Mouse (Mus musculus) kidney, embryonic 16.5 days (tissue): ENCODE measurements around the gene Hsd17b14. TPM values are rescaled to one million over a fixed set of nuclear protein-coding genes. Genes with fewer than 3 reads are reported as not detected.

ENCODE experiments used
- ATAC-seq: fragments of 200-750 bp; cut with Nextera tagmentation; 2 replicates; pipeline ENCODE4 v1.8.0; 2017; ENCODE audit warnings: moderate TSS enrichment; ENCODE audit not compliant: low FRiP score, low TSS enrichment
- H3K27ac ChIP-seq: fragments of 300-500 bp; sonication (generic); 2 replicates; pipeline ENCODE4 v1.5.1; 2014; ENCODE audit warnings: low read length
- H3K27me3 ChIP-seq: fragments of 300-500 bp; sonication (generic); 2 replicates; pipeline ENCODE4 v1.6.1; 2014; ENCODE audit warnings: low read length, control low read depth, mixed read lengths; ENCODE audit not compliant: insufficient read depth
- H3K36me3 ChIP-seq: fragments of 300-500 bp; sonication (generic); 2 replicates; pipeline ENCODE4 v1.6.1; 2014; ENCODE audit warnings: low read length, control low read depth, mixed read lengths; ENCODE audit not compliant: insufficient read depth
- H3K4me1 ChIP-seq: fragments of 300-500 bp; sonication (generic); 2 replicates; pipeline ENCODE4 v1.6.1; 2014; ENCODE audit warnings: low read length, control low read depth, mixed read lengths; ENCODE audit not compliant: insufficient read depth
- H3K4me2 ChIP-seq: fragments of 300-500 bp; sonication (generic); replicated peaks from 2 replicates; pipeline ENCODE4 v1.6.1; 2014; ENCODE audit warnings: low read depth, low read length
- H3K4me3 ChIP-seq: fragments of 300-500 bp; sonication (generic); 2 replicates; pipeline ENCODE4 v1.5.1; 2014; ENCODE audit warnings: mild to moderate bottlenecking, low read length
- H3K9ac ChIP-seq: fragments of 300-500 bp; sonication (generic); replicated peaks from 2 replicates; pipeline ENCODE4 v1.6.1; 2014; ENCODE audit warnings: low read length
- H3K9me3 ChIP-seq: fragments of 300-500 bp; sonication (generic); 2 replicates; pipeline ENCODE4 v1.6.1; 2016; ENCODE audit warnings: low read length, control low read depth
- WGBS: fragments of 180-500 bp; shearing (Covaris S2); extraction: QIAGEN DNeasy Blood & Tissue Kit; methylation state at CpG from one replicate; pipeline ENCODE4 v1.1.7; 2014; 5-methylcytosine and 5-hydroxymethylcytosine counted together
- polyA plus RNA-seq: library from polyadenylated mRNA; unstranded; fragments of >200 nt; fragmentation: Nextera tagmentation; extraction: Ambion mirVana; gene quantifications from 2 replicates; pipeline ENCODE4 v1.2.1, GENCODE M21; 2015

Gene Hsd17b14
- polyA plus RNA-seq, 1 experiment from 2014 or later = 13.5 TPM

GRCm38 (mm10) chr7:45595176-45595575 is 40.5 kb downstream of the Hsd17b14 start:
- Histone ChIP-seq H3K4me3 (no peak overlapping the region), H3K27ac (no peak overlapping the region), H3K36me3 (no peaks in the 10 kb centered on the region), H3K4me2 (no peak overlapping the region), H3K9me3 (no peaks in the 10 kb centered on the region), H3K9ac (no peak overlapping the region), H3K4me1 (no peaks in the 10 kb centered on the region), H3K27me3 (no peaks in the 10 kb centered on the region)
- whole genome bisulfite sequencing = 80% methylated on average over 4 of the region's 4 CpGs
- ATAC-seq = no peak

- no peaks in the 10 kb centered on the region for H3K4me1 ChIP-seq
- H3K4me3 ChIP-seq = no peak overlapping the region
- H3K27ac ChIP-seq = no peak overlapping the region
- no peak overlapping the region for H3K4me2 ChIP-seq
- 82% methylated on average over 1 of the region's 1 CpGs for WGBS
- H3K27me3 ChIP-seq = no peaks in the 10 kb centered on the region
- no peak for ATAC-seq
- H3K36me3 ChIP-seq = no peaks in the 10 kb centered on the region
- no peaks in the 10 kb centered on the region for H3K9me3 ChIP-seq
- no peak overlapping the region for H3K9ac ChIP-seq
Observed at GRCm38 (mm10) chr7:45596107-45596506, 41.4 kb downstream of the Hsd17b14 start.

GRCm38 (mm10) chr7:45597013-45597412 is 42.3 kb downstream of the Hsd17b14 start:
- ATAC-seq = no peak
- H3K36me3 ChIP-seq = no peaks in the 10 kb centered on the region
- no peaks in the 10 kb centered on the region for H3K27me3 ChIP-seq
- H3K4me3 ChIP-seq = no peak overlapping the region
- H3K4me2 ChIP-seq = no peak overlapping the region
- H3K27ac ChIP-seq = no peak overlapping the region
- no peak overlapping the region for H3K9ac ChIP-seq
- WGBS = 85% methylated on average over 5 of the region's 5 CpGs
- H3K4me1 ChIP-seq = no peaks in the 10 kb centered on the region
- H3K9me3 ChIP-seq = no peaks in the 10 kb centered on the region

DNA sequence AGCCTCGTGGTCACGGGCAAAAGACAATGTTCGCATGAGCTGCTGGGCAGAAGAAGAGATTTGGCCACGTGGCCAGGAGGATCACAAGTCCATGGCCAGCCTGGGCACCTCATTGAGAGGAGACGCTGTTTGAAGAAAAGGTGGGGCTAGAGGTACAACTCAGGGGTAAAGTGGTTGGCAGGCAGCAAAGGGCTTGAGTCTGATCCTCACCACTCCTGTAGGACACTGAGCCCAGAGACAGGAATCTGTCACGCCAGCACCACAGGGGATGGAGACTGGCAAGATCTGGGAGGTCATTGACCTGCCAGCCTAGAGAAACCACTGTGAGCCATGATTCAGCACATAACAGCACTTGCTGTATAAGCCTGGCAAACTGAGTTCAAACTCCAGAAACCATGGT is 42.8 kb downstream of the Hsd17b14 start:
- no peaks in the 10 kb centered on the region for H3K9me3 ChIP-seq
- no peak overlapping the region for H3K27ac ChIP-seq
- no peak overlapping the region for H3K4me2 ChIP-seq
- no peaks in the 10 kb centered on the region for H3K4me1 ChIP-seq
- H3K27me3 ChIP-seq = no peaks in the 10 kb centered on the region
- no peaks in the 10 kb centered on the region for H3K36me3 ChIP-seq
- no peak overlapping the region for H3K4me3 ChIP-seq
- no peak overlapping the region for H3K9ac ChIP-seq
- no peak for ATAC-seq
- 91% methylated on average over 6 of the region's 6 CpGs for WGBS

- no peaks in the 10 kb centered on the region for H3K27me3 ChIP-seq
- 52% methylated on average over 18 of the region's 18 CpGs for WGBS
- H3K4me2 ChIP-seq = no peak overlapping the region
- H3K4me3 ChIP-seq = no peak overlapping the region
- no peaks in the 10 kb centered on the region for H3K9me3 ChIP-seq
- ATAC-seq = no peak
- H3K27ac ChIP-seq = no peak overlapping the region
- H3K9ac ChIP-seq = no peak overlapping the region; the same call in 1 of the 2 replicates
- no peaks in the 10 kb centered on the region for H3K36me3 ChIP-seq
- H3K4me1 ChIP-seq = no peaks in the 10 kb centered on the region
Observed at GRCm38 (mm10) chr7:45598960-45599879, 44.5 kb downstream of the Hsd17b14 start.

- Histone ChIP-seq H3K27me3 (no peaks in the 10 kb centered on the region), H3K9me3 (no peaks in the 10 kb centered on the region), H3K9ac (no peak overlapping the region), H3K27ac (no peak overlapping the region), H3K4me2 (no peak overlapping the region), H3K4me1 (no peaks in the 10 kb centered on the region), H3K36me3 (no peaks in the 10 kb centered on the region), H3K4me3 (no peak overlapping the region)
- 64% methylated on average over 9 of the region's 9 CpGs for WGBS
- no peak for ATAC-seq
Observed at GRCm38 (mm10) chr7:45605704-45606289, 51.1 kb downstream of the Hsd17b14 start.

- Histone ChIP-seq H3K27me3 (no peaks in the 10 kb centered on the region), H3K4me3 (no peak overlapping the region), H3K27ac (no peak overlapping the region), H3K4me1 (no peaks in the 10 kb centered on the region), H3K4me2 (no peak overlapping the region), H3K36me3 (no peaks in the 10 kb centered on the region), H3K9me3 (no peaks in the 10 kb centered on the region), H3K9ac (no peak overlapping the region)
- ATAC-seq = no peak
- 74% methylated on average over 1 of the region's 1 CpGs for WGBS
Observed at GRCm38 (mm10) chr7:45609511-45609910, 54.8 kb downstream of the Hsd17b14 start.

- Histone ChIP-seq H3K27me3 (peaks cover 23% of the 10 kb centered on the region), H3K36me3 (no peaks in the 10 kb centered on the region), H3K9ac (no peak overlapping the region), H3K27ac (no peak overlapping the region), H3K9me3 (no peaks in the 10 kb centered on the region), H3K4me1 (peaks cover 16% of the 10 kb centered on the region), H3K4me2 (no peak overlapping the region), H3K4me3 (no peak overlapping the region)
- WGBS = 22% methylated on average over 6 of the region's 6 CpGs
- peak; percentile 40 for ATAC-seq
Observed at GRCm38 (mm10) chr7:45616277-45616676, 61.6 kb downstream of the Hsd17b14 start.

GRCm38 (mm10) chr7:45617042-45617695 is 62.5 kb downstream of the Hsd17b14 start, which contains the start of gene Fut1:
Gene Fut1, plus strand, starts transcription at chr7:45617289.
- 6% methylated on average over 30 of the region's 31 CpGs for WGBS
- Histone ChIP-seq H3K4me1 (peaks cover 16% of the 10 kb centered on the region), H3K27me3 (peaks cover 23% of the 10 kb centered on the region), H3K4me3 (peak within 1 kb of the TSS; percentile 30), H3K9me3 (no peaks in the 10 kb centered on the region), H3K27ac (no peak within 1 kb of the TSS), H3K36me3 (no peaks in the 10 kb centered on the region), H3K4me2 (peak within 1 kb of the TSS; percentile 59), H3K9ac (peak within 1 kb of the TSS; percentile 46; the same call in 1 of the 2 replicates)
- ATAC-seq = peak; percentile 40; the same call in 1 of the 2 replicates
